Mouse (Mus musculus): ENCODE measurements around the gene Ss18l1. TPM values are rescaled to one million over a fixed set of nuclear protein-coding genes. Genes with fewer than 3 reads are reported as not detected.
A peak's percentile ranks its signal among the peaks of the same experiment; 100 is the strongest.

Ss18l1 gene
- polyA plus RNA-seq (2015; fragmentation: Nextera tagmentation; extraction: Ambion mirVana): 6.0 and 6.5 TPM in 2 replicates

GRCm38 (mm10) chr2:180042256-180042857, at the start of gene Ss18l1, which contains the start of gene Psma7:
TSS of gene Ss18l1 (plus strand) at chr2:180042509.
TSS of gene Psma7 (minus strand) at chr2:180042433.
- WGBS: under 1% methylated on average over 77 of the region's 78 CpGs
- Histone ChIP-seq H3K27me3 (no peaks in the 10 kb centered on the region), H3K4me3 (peak within 1 kb of the TSS; percentile 97), H3K4me2 (replicated peaks) (peak within 1 kb of the TSS; percentile 87), H3K27ac (peak within 1 kb of the TSS; percentile 91), H3K9ac (peak within 1 kb of the TSS; percentile 95), H3K4me1 (peaks cover 35% of the 10 kb centered on the region), H3K9me3 (no peaks in the 10 kb centered on the region), H3K36me3 (peaks cover 31% of the 10 kb centered on the region)
- peak; percentile 95 for ATAC-seq (ENCODE audit: low FRiP score, low read depth)

GRCm38 (mm10) chr2:179993071-179993470, 49.2 kb upstream of the Ss18l1 start:
- H3K36me3 ChIP-seq: no peaks in the 10 kb centered on the region
- ATAC-seq (ENCODE audit: low FRiP score, low read depth): no peak
- no peaks in the 10 kb centered on the region for H3K9me3 ChIP-seq
- H3K27me3 ChIP-seq: no peaks in the 10 kb centered on the region
- WGBS: 68% methylated on average over 5 of the region's 5 CpGs
- H3K4me3 ChIP-seq: no peak overlapping the region
- no peak overlapping the region for H3K27ac ChIP-seq
- H3K9ac ChIP-seq: no peak overlapping the region
- H3K4me2 ChIP-seq (replicated peaks): no peak overlapping the region
- no peaks in the 10 kb centered on the region for H3K4me1 ChIP-seq

- Histone ChIP-seq H3K9me3 (no peaks in the 10 kb centered on the region), H3K4me2 (replicated peaks) (no peak overlapping the region), H3K27ac (no peak overlapping the region), H3K9ac (no peak overlapping the region), H3K36me3 (no peaks in the 10 kb centered on the region), H3K4me1 (no peaks in the 10 kb centered on the region), H3K4me3 (no peak overlapping the region), H3K27me3 (no peaks in the 10 kb centered on the region; the same call in 1 of the 2 replicates)
- no peak for ATAC-seq (ENCODE audit: low FRiP score, low read depth)
- WGBS: 79% methylated on average over 4 of the region's 4 CpGs
Measured at GRCm38 (mm10) chr2:179998431-179998830, 43.9 kb upstream of the Ss18l1 start.

GRCm38 (mm10) chr2:180001635-180002034, 40.7 kb upstream of the Ss18l1 start:
- Histone ChIP-seq H3K27ac (no peak overlapping the region), H3K9ac (no peak overlapping the region), H3K36me3 (no peaks in the 10 kb centered on the region), H3K4me1 (no peaks in the 10 kb centered on the region; the same call in 1 of the 2 replicates), H3K27me3 (peaks cover 4% of the 10 kb centered on the region; the same call in 1 of the 2 replicates), H3K4me2 (replicated peaks) (no peak overlapping the region), H3K9me3 (no peaks in the 10 kb centered on the region), H3K4me3 (no peak overlapping the region)
- no peak for ATAC-seq (ENCODE audit: low FRiP score, low read depth)
- WGBS: 83% methylated on average over 9 of the region's 9 CpGs

GRCm38 (mm10) chr2:180005656-180006351, 36.5 kb upstream of the Ss18l1 start:
- 60% methylated on average over 5 of the region's 5 CpGs for WGBS
- Histone ChIP-seq H3K9me3 (peaks cover 5% of the 10 kb centered on the region; the same call in 1 of the 2 replicates), H3K4me2 (replicated peaks) (no peak overlapping the region), H3K4me3 (no peak overlapping the region), H3K27me3 (0 out of 2 replicates have a peak, but pooled peaks cover 4% of the 10 kb centered on the region), H3K36me3 (no peaks in the 10 kb centered on the region), H3K4me1 (no peaks in the 10 kb centered on the region; the same call in 1 of the 2 replicates), H3K9ac (no peak overlapping the region), H3K27ac (no peak overlapping the region)
- no peak for ATAC-seq (ENCODE audit: low FRiP score, low read depth)

GRCm38 (mm10) chr2:180006352-180007017, 35.8 kb upstream of the Ss18l1 start:
- no peak overlapping the region for H3K4me3 ChIP-seq
- H3K4me1 ChIP-seq: no peaks in the 10 kb centered on the region; the same call in 1 of the 2 replicates
- H3K36me3 ChIP-seq: no peaks in the 10 kb centered on the region
- H3K27ac ChIP-seq: no peak overlapping the region
- no peak overlapping the region for H3K9ac ChIP-seq
- 47% methylated on average over 8 of the region's 9 CpGs for WGBS
- no peak for ATAC-seq (ENCODE audit: low FRiP score, low read depth)
- no peak overlapping the region for H3K4me2 ChIP-seq (replicated peaks)
- H3K27me3 ChIP-seq: 0 out of 2 replicates have a peak, but pooled peaks cover 4% of the 10 kb centered on the region
- peaks cover 7% of the 10 kb centered on the region; the same call in 1 of the 2 replicates for H3K9me3 ChIP-seq

- no peaks in the 10 kb centered on the region for H3K36me3 ChIP-seq
- H3K27me3 ChIP-seq: 0 out of 2 replicates have a peak, but pooled peaks cover 4% of the 10 kb centered on the region
- H3K9me3 ChIP-seq: peaks cover 7% of the 10 kb centered on the region; the same call in 1 of the 2 replicates
- no peak overlapping the region for H3K4me3 ChIP-seq
- no peak overlapping the region for H3K9ac ChIP-seq
- 93% methylated on average over 7 of the region's 7 CpGs for WGBS
- H3K4me1 ChIP-seq: no peaks in the 10 kb centered on the region; the same call in 1 of the 2 replicates
- ATAC-seq (ENCODE audit: low FRiP score, low read depth): no peak
- H3K27ac ChIP-seq: no peak overlapping the region
- H3K4me2 ChIP-seq (replicated peaks): no peak overlapping the region
Measured at GRCm38 (mm10) chr2:180010686-180011085, 31.6 kb upstream of the Ss18l1 start.

GRCm38 (mm10) chr2:180011370-180011769, 30.9 kb upstream of the Ss18l1 start:
- Histone ChIP-seq H3K9me3 (peaks cover 7% of the 10 kb centered on the region; the same call in 1 of the 2 replicates), H3K4me3 (no peak overlapping the region), H3K4me1 (no peaks in the 10 kb centered on the region), H3K4me2 (replicated peaks) (no peak overlapping the region), H3K36me3 (no peaks in the 10 kb centered on the region), H3K27ac (no peak overlapping the region), H3K27me3 (0 out of 2 replicates have a peak, but pooled peaks cover 3% of the 10 kb centered on the region), H3K9ac (no peak overlapping the region)
- no peak for ATAC-seq (ENCODE audit: low FRiP score, low read depth)
- 84% methylated on average over 6 of the region's 6 CpGs for WGBS

GRCm38 (mm10) chr2:180013686-180014085, 28.6 kb upstream of the Ss18l1 start:
- H3K9me3 ChIP-seq: peaks cover 7% of the 10 kb centered on the region; the same call in 1 of the 2 replicates
- H3K4me3 ChIP-seq: no peak overlapping the region
- no peak overlapping the region for H3K9ac ChIP-seq
- H3K27me3 ChIP-seq: peaks cover under 1% of the 10 kb centered on the region; the same call in 1 of the 2 replicates
- H3K4me2 ChIP-seq (replicated peaks): no peak overlapping the region
- H3K4me1 ChIP-seq: peaks cover 22% of the 10 kb centered on the region
- no peaks in the 10 kb centered on the region for H3K36me3 ChIP-seq
- 91% methylated on average over 7 of the region's 7 CpGs for WGBS
- H3K27ac ChIP-seq: no peak overlapping the region
- no peak for ATAC-seq (ENCODE audit: low FRiP score, low read depth)

GRCm38 (mm10) chr2:180017632-180018031, 24.7 kb upstream of the Ss18l1 start:
- Histone ChIP-seq H3K9ac (no peak overlapping the region), H3K36me3 (no peaks in the 10 kb centered on the region), H3K9me3 (no peaks in the 10 kb centered on the region), H3K27me3 (peaks cover 35% of the 10 kb centered on the region), H3K4me2 (replicated peaks) (no peak overlapping the region), H3K27ac (no peak overlapping the region), H3K4me3 (no peak overlapping the region), H3K4me1 (peaks cover 30% of the 10 kb centered on the region)
- ATAC-seq (ENCODE audit: low FRiP score, low read depth): no peak
- WGBS: 50% methylated on average over 4 of the region's 4 CpGs

GRCm38 (mm10) chr2:180018573-180018972, 23.7 kb upstream of the Ss18l1 start:
- Histone ChIP-seq H3K27me3 (peaks cover 45% of the 10 kb centered on the region), H3K4me1 (peaks cover 32% of the 10 kb centered on the region), H3K9me3 (no peaks in the 10 kb centered on the region), H3K4me3 (no peak overlapping the region), H3K4me2 (replicated peaks) (no peak overlapping the region), H3K27ac (no peak overlapping the region), H3K9ac (no peak overlapping the region), H3K36me3 (no peaks in the 10 kb centered on the region)
- WGBS: 68% methylated on average over 9 of the region's 9 CpGs
- no peak for ATAC-seq (ENCODE audit: low FRiP score, low read depth)
